Mouse (Mus musculus) MEL (cell line): ENCODE data around the gene Wdr81. TPM values are rescaled to one million over a fixed set of nuclear protein-coding genes. Genes with fewer than 3 reads are reported as not detected.

Experiments used
- DNase-seq: peaks from one replicate; pipeline ENCODE4 v3.0.0; 2011; ENCODE audit warnings: low read depth, low spot score
- H3K27ac ChIP-seq: 2 replicates; pipeline ENCODE4 v1.5.1; 2012; ENCODE audit warnings: low read depth, mild to moderate bottlenecking, control low read depth, low read length, moderate library complexity; ENCODE audit not compliant: control insufficient read depth
- H3K27me3 ChIP-seq, 2 experiments: fragments of 150-350 bp in 1 of 2; sonication (generic) in 1 of 2; 2 replicates each; pipeline ENCODE4 v1.6.1; 2012; ENCODE audit warnings: low read length in 2 of 2, mild to moderate bottlenecking in 2 of 2, improper control_type of control experiment in 1 of 2, moderate library complexity in 1 of 2; ENCODE audit not compliant: insufficient read depth in 2 of 2, control insufficient read depth in 1 of 2
- H3K36me3 ChIP-seq, 2 experiments: 2 replicates each; pipeline ENCODE4 v1.6.1; 2012 to 2014; ENCODE audit warnings: low read length in 2 of 2, improper control_type of control experiment in 1 of 2, inconsistent platforms in 1 of 2, mild to moderate bottlenecking in 1 of 2; ENCODE audit not compliant: insufficient read depth in 2 of 2, control insufficient read depth in 1 of 2
- H3K4me1 ChIP-seq, 2 experiments: fragments of 150-350 bp in 1 of 2; sonication (generic) in 1 of 2; 2 replicates each; pipeline ENCODE4 v1.6.1; 2012; ENCODE audit warnings: low read length in 2 of 2, improper control_type of control experiment in 1 of 2, mild to moderate bottlenecking in 1 of 2; ENCODE audit not compliant: insufficient read depth in 2 of 2, control insufficient read depth in 1 of 2
- H3K4me3 ChIP-seq, 2 experiments: fragments of 150-350 bp in 1 of 2; sonication (generic) in 1 of 2; 2 replicates each; pipeline ENCODE4 v1.5.1; 2012; ENCODE audit warnings: low read depth in 2 of 2, low read length in 2 of 2, mild to moderate bottlenecking in 2 of 2, moderate library complexity in 2 of 2, control low read depth in 1 of 2, improper control_type of control experiment in 1 of 2; ENCODE audit not compliant: control insufficient read depth in 1 of 2, insufficient read depth in 1 of 2
- H3K79me2 ChIP-seq: 2 replicates; pipeline ENCODE4 v1.6.1; 2012; ENCODE audit warnings: mild to moderate bottlenecking, low read length, moderate library complexity; ENCODE audit not compliant: control insufficient read depth, poor library complexity, insufficient read depth
- H3K9ac ChIP-seq: 2 replicates; pipeline ENCODE4 v1.6.1; 2012; ENCODE audit warnings: low read depth, mild to moderate bottlenecking, control low read depth, low read length, moderate library complexity; ENCODE audit not compliant: control insufficient read depth, poor library complexity, severe bottlenecking
- H3K9me3 ChIP-seq: fragments of 150-350 bp; sonication (generic); replicated peaks from 2 replicates; pipeline ENCODE4 v1.6.1; 2012; ENCODE audit warnings: mild to moderate bottlenecking, low read length, improper control_type of control experiment, moderate library complexity; ENCODE audit not compliant: insufficient read depth
- BHLHE40 ChIP-seq: IDR thresholded peaks from 2 replicates; pipeline ENCODE4 v1.6.1; 2012; ENCODE audit warnings: low read depth, mild to moderate bottlenecking, inconsistent platforms, low read length, improper control_type of control experiment, borderline replicate concordance
- CHD1 ChIP-seq: IDR thresholded peaks from 2 replicates; pipeline ENCODE4 v1.6.1; 2012; ENCODE audit warnings: low read depth, mild to moderate bottlenecking, inconsistent platforms, low read length, improper control_type of control experiment
- CHD2 ChIP-seq: IDR thresholded peaks from 2 replicates; pipeline ENCODE4 v1.6.1; 2011; ENCODE audit warnings: low read length, improper control_type of control experiment
- E2F4 ChIP-seq: IDR thresholded peaks from 2 replicates; pipeline ENCODE4 v1.6.1; 2011; ENCODE audit warnings: low read depth, low read length, improper control_type of control experiment, borderline replicate concordance
- ETS1 ChIP-seq: IDR thresholded peaks from 2 replicates; pipeline ENCODE4 v1.6.1; 2012; ENCODE audit warnings: low read depth, mild to moderate bottlenecking, inconsistent platforms, low read length, improper control_type of control experiment, moderate library complexity
- GABPA ChIP-seq: IDR thresholded peaks from 2 replicates; pipeline ENCODE4 v1.6.1; 2012; ENCODE audit warnings: low read depth, mild to moderate bottlenecking, inconsistent platforms, low read length, improper control_type of control experiment, moderate library complexity
- GATA1 ChIP-seq: IDR thresholded peaks from 2 replicates; pipeline ENCODE4 v1.6.1; 2011; ENCODE audit warnings: low read depth, low read length, improper control_type of control experiment
- HCFC1 ChIP-seq: IDR thresholded peaks from 2 replicates; pipeline ENCODE4 v1.6.1; 2012; ENCODE audit warnings: low read depth, mild to moderate bottlenecking, inconsistent platforms, low read length, improper control_type of control experiment, moderate library complexity
- JUND ChIP-seq: IDR thresholded peaks from 2 replicates; pipeline ENCODE4 v1.6.1; 2011; ENCODE audit warnings: low read depth, mild to moderate bottlenecking, improper control_type of control experiment, low read length
- KAT2A ChIP-seq: conservative IDR thresholded peaks from 2 replicates; pipeline ENCODE4 v1.6.1; 2012; ENCODE audit warnings: low read depth, low read length, improper control_type of control experiment, inconsistent platforms
- MAFK ChIP-seq: IDR thresholded peaks from 2 replicates; pipeline ENCODE4 v1.6.1; 2011; ENCODE audit warnings: low read depth, mild to moderate bottlenecking, low read length, improper control_type of control experiment, borderline replicate concordance
- MAZ ChIP-seq: IDR thresholded peaks from 2 replicates; pipeline ENCODE4 v1.6.1; 2012; ENCODE audit warnings: low read depth, mild to moderate bottlenecking, inconsistent platforms, low read length, improper control_type of control experiment
- MEF2A ChIP-seq: IDR thresholded peaks from 2 replicates; pipeline ENCODE4 v1.6.1; 2014; ENCODE audit warnings: low read depth, mild to moderate bottlenecking, inconsistent platforms, low read length, improper control_type of control experiment; ENCODE audit not compliant: poor library complexity, insufficient replicate concordance, severe bottlenecking; ENCODE audit errors: extremely low read depth
- MYB ChIP-seq: IDR thresholded peaks from 2 replicates; pipeline ENCODE4 v1.6.1; 2011; ENCODE audit warnings: mild to moderate bottlenecking, low read depth, low read length, improper control_type of control experiment
- NELFE ChIP-seq: IDR thresholded peaks from 2 replicates; pipeline ENCODE4 v1.6.1; 2011; ENCODE audit warnings: low read depth, low read length, improper control_type of control experiment
- POLR2A ChIP-seq, 2 experiments: IDR thresholded peaks; 2 replicates each; pipeline ENCODE4 v1.6.1; 2011 to 2012; ENCODE audit warnings: low read length in 2 of 2, mild to moderate bottlenecking in 2 of 2, control low read depth in 1 of 2, improper control_type of control experiment in 1 of 2, low read depth in 1 of 2, moderate library complexity in 1 of 2; ENCODE audit not compliant: control insufficient read depth in 1 of 2, insufficient read depth in 1 of 2, poor library complexity in 1 of 2
- POLR2AphosphoS2 ChIP-seq: IDR thresholded peaks from 2 replicates; pipeline ENCODE4 v1.6.1; 2011; ENCODE audit warnings: low read length, improper control_type of control experiment
- POLR2AphosphoS5 ChIP-seq: IDR thresholded peaks from 2 replicates; pipeline ENCODE4 v1.6.1; 2012; ENCODE audit warnings: low read depth, borderline replicate concordance, mild to moderate bottlenecking, inconsistent platforms, low read length, moderate library complexity, mixed read lengths
- RAD21 ChIP-seq: IDR thresholded peaks from 2 replicates; pipeline ENCODE4 v1.6.1; 2011; ENCODE audit warnings: mild to moderate bottlenecking, low read depth, low read length, improper control_type of control experiment
- RCOR1 ChIP-seq: IDR thresholded peaks from 2 replicates; pipeline ENCODE4 v1.6.1; 2012; ENCODE audit warnings: low read depth, mild to moderate bottlenecking, inconsistent platforms, low read length, improper control_type of control experiment
- SIN3A ChIP-seq: IDR thresholded peaks from 2 replicates; pipeline ENCODE4 v1.6.1; 2012; ENCODE audit warnings: low read length, improper control_type of control experiment, inconsistent platforms
- TAL1 ChIP-seq: IDR thresholded peaks from 2 replicates; pipeline ENCODE4 v1.6.1; 2012; ENCODE audit warnings: mild to moderate bottlenecking, inconsistent platforms, low read length, moderate library complexity, mixed read lengths
- TBP ChIP-seq: IDR thresholded peaks from 2 replicates; pipeline ENCODE4 v1.8.0; 2011; ENCODE audit warnings: low read depth, low read length, improper control_type of control experiment
- TCF12 ChIP-seq: IDR thresholded peaks from 2 replicates; pipeline ENCODE4 v1.6.1; 2014; ENCODE audit warnings: low read depth, mild to moderate bottlenecking, inconsistent platforms, low read length, improper control_type of control experiment, moderate library complexity
- UBTF ChIP-seq: IDR thresholded peaks from 2 replicates; pipeline ENCODE4 v1.6.1; 2012; ENCODE audit warnings: low read depth, mild to moderate bottlenecking, inconsistent platforms, low read length, improper control_type of control experiment, moderate library complexity, borderline replicate concordance; ENCODE audit not compliant: insufficient read depth
- USF1 ChIP-seq: IDR thresholded peaks from 2 replicates; pipeline ENCODE4 v1.6.1; 2014; ENCODE audit warnings: low read depth, mild to moderate bottlenecking, inconsistent platforms, low read length, improper control_type of control experiment, moderate library complexity
- USF2 ChIP-seq, 2 experiments: IDR thresholded peaks; 2 replicates each; pipeline ENCODE4 v1.6.1; 2011 to 2012; ENCODE audit warnings: improper control_type of control experiment in 2 of 2, low read length in 2 of 2, borderline replicate concordance in 1 of 2, inconsistent platforms in 1 of 2, low read depth in 1 of 2, mild to moderate bottlenecking in 1 of 2; ENCODE audit not compliant: insufficient read depth in 1 of 2
- ZC3H11A ChIP-seq: IDR thresholded peaks from 2 replicates; pipeline ENCODE4 v1.6.1; 2012; ENCODE audit warnings: low read depth, mild to moderate bottlenecking, inconsistent platforms, low read length, improper control_type of control experiment
- ZKSCAN1 ChIP-seq: IDR thresholded peaks from 2 replicates; pipeline ENCODE4 v1.6.1; 2012; ENCODE audit warnings: low read depth, mild to moderate bottlenecking, inconsistent platforms, low read length, improper control_type of control experiment, moderate library complexity
- polyA plus RNA-seq, 2 experiments: library from polyadenylated mRNA; stranded (reverse) in 1 of 2; unstranded in 1 of 2; fragments of >175 nt in 1 of 2; fragments of >200 nt in 1 of 2; gene quantifications; 2 replicates each; pipeline versions ENCODE4 v1.2.1 to v1.2.4; 2012; ENCODE audit warnings: low replicate concordance in 2 of 2, low read depth in 1 of 2; ENCODE audit not compliant: insufficient read length in 2 of 2, insufficient read depth in 1 of 2, missing spikeins in 1 of 2
- total RNA-seq: library from RNA; depleted of rRNA; stranded (reverse); fragments of 300-350 nt; gene quantifications from 2 replicates; pipeline ENCODE4 v1.2.3, GENCODE M21; 2012

Wdr81 gene
- total and polyA plus RNA-seq, 3 experiments, result 7.0 to 13.9 TPM; not detected in 1

GRCm38 (mm10) chr11:75459141-75459711, 4.7 kb upstream of the Wdr81 start:
- peaks cover 14 to 47% of the 10 kb centered on the region in 2 experiments for H3K4me1 ChIP-seq
- H3K9me3 ChIP-seq, result no peaks in the 10 kb centered on the region
- peak overlapping the region; percentile 99 for H3K27ac ChIP-seq
- H3K79me2 ChIP-seq, result peaks cover 8% of the 10 kb centered on the region; the same call in 1 of the 2 replicates
- DNase-seq, result peak; percentile 60
- peak overlapping the region; percentile 74 for H3K9ac ChIP-seq
- no peaks in the 10 kb centered on the region for H3K27me3 ChIP-seq
- TF ChIP-seq POLR2A (IDR thresholded peaks at IDR 0.05; ENCODE audit: control insufficient read depth in 1 of 2, insufficient read depth in 1 of 2, low read depth in 1 of 2, low read length in 2 of 2, poor library complexity in 1 of 2) (0 out of 4 replicates have a peak, but pooled peaks of 1 of the 2 experiments have one; percentile 33), ZKSCAN1 (no peak)
- H3K4me3 ChIP-seq, result peak overlapping the region; percentile 34 to 51
- H3K36me3 ChIP-seq, result peaks cover 0 to 38% of the 10 kb centered on the region in 2 experiments; a peak in 2 of 4 replicates

GRCm38 (mm10) chr11:75458628-75459041, 4.1 kb upstream of the Wdr81 start:
- Histone ChIP-seq H3K4me1 (peaks cover 14 to 51% of the 10 kb centered on the region in 2 experiments), H3K27ac (peak overlapping the region; percentile 99)
- TF ChIP-seq TAL1, result peak; percentile 67
- TF ChIP-seq MAFK, result peak; percentile 71
- TF ChIP-seq MAZ, result peak; percentile 72
- TF ChIP-seq TBP, result peak; percentile 88
- no peak; the same call in 1 of the 2 replicates for TF ChIP-seq ZC3H11A
- peak; percentile 92 for TF ChIP-seq SIN3A
- no peak for TF ChIP-seq MEF2A
- no peak for TF ChIP-seq GABPA
- no peak for TF ChIP-seq USF2 (IDR thresholded peaks at IDR 0.05; ENCODE audit: borderline replicate concordance in 1 of 2, insufficient read depth in 1 of 2, low read depth in 1 of 2, low read length in 2 of 2)
- TF ChIP-seq CHD2, result no peak
- TF ChIP-seq CHD1, result no peak
- TF ChIP-seq TCF12, result peak; percentile 84
- TF ChIP-seq RCOR1, result peak; percentile 100
- peak; percentile 93 for TF ChIP-seq GATA1
- TF ChIP-seq KAT2A, result no peak
- TF ChIP-seq ZKSCAN1, result no peak
- TF ChIP-seq POLR2A (IDR thresholded peaks at IDR 0.05; ENCODE audit: control insufficient read depth in 1 of 2, insufficient read depth in 1 of 2, low read depth in 1 of 2, low read length in 2 of 2, poor library complexity in 1 of 2), result peak; percentile 25 to 77; a peak in 2 of 4 replicates
- TF ChIP-seq HCFC1, result peak; percentile 25; the same call in 1 of the 2 replicates
- TF ChIP-seq POLR2AphosphoS2, result no peak; the same call in 1 of the 2 replicates
- TF ChIP-seq E2F4, result no peak
- no peak for TF ChIP-seq USF1
- peak; percentile 68 for TF ChIP-seq NELFE
- peak; percentile 77; the same call in 1 of the 2 replicates for TF ChIP-seq UBTF
- no peak for TF ChIP-seq JUND
- TF ChIP-seq BHLHE40, result peak; percentile 67
- TF ChIP-seq ETS1, result peak; percentile 96
- no peak for TF ChIP-seq RAD21
- peak; percentile 81 for TF ChIP-seq MYB
- no peak for TF ChIP-seq POLR2AphosphoS5

More at GRCm38 (mm10) chr11:75458628-75459041, 4.1 kb upstream of the Wdr81 start:
- Histone ChIP-seq H3K36me3 (peaks cover 0 to 38% of the 10 kb centered on the region in 2 experiments; a peak in 2 of 4 replicates), H3K9me3 (no peaks in the 10 kb centered on the region), H3K27me3 (no peaks in the 10 kb centered on the region), H3K4me3 (peak overlapping the region; percentile 35 to 51), H3K9ac (peak overlapping the region; percentile 74), H3K79me2 (peaks cover 8% of the 10 kb centered on the region; the same call in 1 of the 2 replicates)
- DNase-seq, result peak; percentile 98
